Mouse (Mus musculus): ENCODE results near the gene Art5.
A peak's percentile ranks its signal among the peaks of the same experiment; 100 is the strongest.

Art5 gene

DNA sequence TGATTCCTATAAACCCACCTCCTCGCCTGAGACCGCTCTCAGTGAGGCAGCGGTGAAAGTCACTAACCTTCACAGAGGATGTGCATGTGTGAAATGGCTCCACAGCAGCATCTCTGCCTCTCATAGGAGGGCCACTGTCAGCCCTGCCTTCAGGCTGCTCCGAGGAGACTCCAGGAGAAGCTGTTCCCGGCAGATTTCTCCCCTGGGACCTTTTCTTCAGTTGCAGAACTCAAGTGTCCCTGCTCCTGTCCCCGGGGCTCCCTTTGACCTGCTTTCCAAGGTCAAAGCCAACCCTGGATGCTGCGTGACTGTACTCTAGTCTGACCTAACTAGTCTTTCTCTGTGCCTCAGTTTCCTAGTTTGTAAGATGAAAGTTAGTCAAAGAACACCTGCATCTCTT is at the start of gene Art5:
Gene Art5 (minus strand): TSS at position 319 of the 400 bp plus-strand sequence.
- DNase-seq (ENCODE audit: low read depth, low spot score), result no peak

DNA sequence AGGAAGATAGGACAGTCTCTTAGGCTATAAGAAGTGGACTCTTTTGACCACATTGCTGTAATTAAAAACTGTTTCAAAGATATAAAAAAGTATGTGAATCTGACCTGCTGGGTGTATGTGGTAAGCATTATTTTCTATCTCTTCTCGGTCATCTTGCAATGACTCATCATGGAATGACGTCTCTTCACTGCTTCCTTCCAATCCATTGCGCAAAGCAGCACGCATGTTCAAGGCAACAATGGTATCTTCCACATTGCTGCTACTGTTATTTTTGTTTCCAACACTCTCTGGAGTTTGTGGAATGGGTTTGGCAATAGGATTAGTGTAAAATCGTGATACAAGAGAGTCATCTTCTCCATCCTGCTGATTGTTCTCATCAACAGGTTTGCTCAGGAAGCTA is 44.4 kb upstream of the Art5 start:
- no peak for DNase-seq (ENCODE audit: low read depth, low spot score)

DNA sequence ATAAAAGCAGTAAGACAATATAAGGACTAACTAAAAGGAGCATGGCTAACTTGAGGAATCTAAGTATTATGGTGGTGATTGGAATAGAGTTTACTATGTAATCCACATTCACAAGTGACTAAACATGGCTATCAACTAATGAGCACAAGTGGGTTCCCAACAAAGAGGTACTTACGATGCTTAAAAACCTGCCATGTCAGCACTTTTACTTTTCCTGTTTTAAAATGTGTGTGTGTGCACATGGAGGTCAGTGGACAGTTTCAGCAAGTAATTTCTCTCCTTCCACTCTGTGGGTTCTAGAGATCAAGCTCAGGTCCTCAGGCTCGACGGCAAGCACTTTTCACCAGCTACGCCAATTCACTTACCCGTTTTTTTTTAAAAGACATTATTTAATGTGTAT is 28.6 kb upstream of the Art5 start:
- DNase-seq (ENCODE audit: low read depth, low spot score), result no peak

DNA sequence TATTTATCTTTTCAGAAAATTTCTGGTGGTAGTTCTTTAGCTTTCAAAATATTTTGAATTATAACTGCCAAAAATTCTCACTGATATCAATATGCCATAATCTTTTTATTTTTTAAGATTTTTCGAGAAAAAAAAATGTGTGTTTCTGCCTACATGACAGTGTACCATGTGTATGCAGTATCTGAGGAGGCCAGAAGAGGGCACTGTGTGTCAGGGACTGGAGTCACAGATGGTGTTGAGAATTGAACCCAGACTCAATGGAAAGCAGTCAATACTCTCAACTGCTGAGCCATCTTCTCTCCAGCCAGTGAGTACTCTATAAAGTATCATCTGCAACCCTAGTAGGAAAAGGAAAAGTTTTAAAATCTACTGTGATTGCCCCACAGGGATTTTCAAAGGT is 28.2 kb upstream of the Art5 start:
- peak; percentile 37 for DNase-seq (ENCODE audit: low read depth, low spot score)

DNA sequence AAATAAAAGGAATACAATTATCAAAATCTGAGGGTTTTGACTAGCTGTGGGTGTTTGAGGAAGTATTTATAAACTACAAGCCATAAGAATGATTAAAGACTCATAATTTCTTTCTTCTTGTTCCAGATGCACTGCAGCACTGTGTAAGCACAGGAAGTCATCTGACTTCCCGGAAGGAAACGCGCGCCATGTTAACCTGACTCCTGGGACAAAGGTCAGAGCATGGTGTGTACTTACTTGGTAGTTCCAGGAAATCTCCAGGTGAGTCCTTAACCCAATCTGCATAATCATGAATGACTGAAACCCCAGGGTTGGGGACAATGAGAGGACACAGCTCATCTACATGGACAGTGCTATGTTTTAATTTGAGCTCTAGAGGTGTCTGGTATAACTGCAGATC is 23.1 kb upstream of the Art5 start:
- no peak for DNase-seq (ENCODE audit: low read depth, low spot score)

DNA sequence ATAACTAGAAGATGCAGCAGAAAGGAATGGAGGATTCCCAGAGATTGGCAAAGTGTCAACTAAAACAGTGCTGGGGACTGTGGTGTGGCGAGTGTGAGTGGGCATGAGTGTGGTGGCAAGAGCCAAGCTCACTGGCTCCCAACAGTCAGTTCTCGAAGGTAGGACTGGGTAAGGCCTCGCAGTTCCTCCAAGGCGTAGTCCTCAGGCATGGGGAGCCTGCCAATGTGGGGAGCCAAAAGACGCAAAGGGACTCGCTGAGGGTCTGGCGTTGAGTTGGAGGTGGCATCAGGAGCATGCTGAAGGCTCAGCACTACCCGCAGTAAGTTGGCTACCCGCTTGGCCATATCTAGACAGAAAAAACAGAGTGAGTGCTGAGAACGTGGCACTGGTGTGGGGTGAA is 11.0 kb upstream of the Art5 start:
- no peak for DNase-seq (ENCODE audit: low read depth, low spot score)

DNA sequence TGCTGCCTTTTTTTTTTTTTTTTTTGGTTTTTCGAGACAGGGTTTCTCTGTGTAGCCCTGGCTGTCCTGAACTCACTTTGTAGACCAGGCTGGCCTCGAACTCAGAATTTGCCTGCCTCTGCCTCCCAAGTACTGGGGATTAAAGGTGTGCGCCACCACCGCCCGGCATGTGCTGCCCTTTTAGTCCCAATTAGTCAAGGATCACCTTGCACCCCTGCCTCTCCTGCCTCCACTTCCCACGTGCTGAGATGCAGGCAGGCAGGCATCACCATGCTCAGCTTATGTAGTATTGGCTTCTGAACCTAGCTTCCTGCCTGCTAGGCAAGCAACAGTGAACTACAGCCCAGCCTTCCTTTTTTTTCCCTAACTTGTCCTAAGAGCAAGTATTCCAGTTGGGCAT is 8.1 kb upstream of the Art5 start:
- no peak for DNase-seq (ENCODE audit: low read depth, low spot score)

DNA sequence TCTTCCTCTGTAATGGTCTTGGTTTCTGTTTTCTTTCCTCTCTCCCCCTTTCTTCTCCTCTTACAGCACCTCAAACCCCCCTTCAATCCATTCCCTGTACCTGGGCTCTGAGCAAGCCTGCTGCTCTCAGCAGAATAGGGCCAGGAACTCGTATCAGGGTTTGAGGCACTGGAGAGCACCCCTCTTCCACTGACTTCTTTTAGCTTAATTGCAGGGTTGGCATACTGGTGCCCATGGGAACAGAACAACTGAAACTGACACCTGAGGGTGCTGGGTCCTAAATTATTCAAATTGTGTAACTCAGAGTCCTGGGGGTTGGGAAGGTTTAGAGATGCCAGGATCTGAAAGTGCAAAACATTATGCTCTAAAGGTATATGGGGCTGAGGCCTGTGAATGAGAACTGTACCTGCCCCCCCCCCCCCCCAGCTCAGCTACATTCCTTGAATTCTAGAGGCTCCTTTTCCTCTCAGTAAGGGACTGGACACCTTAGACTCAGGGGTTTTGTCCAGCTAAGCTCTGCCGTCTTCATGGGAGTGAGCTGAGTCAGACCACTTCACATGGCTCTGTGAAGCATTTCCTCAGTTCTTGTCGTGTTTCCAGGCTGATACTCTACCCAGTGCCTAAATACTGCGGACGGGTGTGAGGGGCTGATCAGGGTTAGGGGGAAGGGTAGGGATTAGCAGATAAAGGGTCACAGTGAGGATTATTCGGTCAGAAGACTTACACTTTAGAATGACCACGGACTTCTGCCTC is 7.5 kb upstream of the Art5 start, which contains the start of gene Chrna10:
Gene Chrna10 (minus strand): TSS at position 250 of the 753 bp plus-strand sequence.
- no peak for DNase-seq (ENCODE audit: low read depth, low spot score)

DNA sequence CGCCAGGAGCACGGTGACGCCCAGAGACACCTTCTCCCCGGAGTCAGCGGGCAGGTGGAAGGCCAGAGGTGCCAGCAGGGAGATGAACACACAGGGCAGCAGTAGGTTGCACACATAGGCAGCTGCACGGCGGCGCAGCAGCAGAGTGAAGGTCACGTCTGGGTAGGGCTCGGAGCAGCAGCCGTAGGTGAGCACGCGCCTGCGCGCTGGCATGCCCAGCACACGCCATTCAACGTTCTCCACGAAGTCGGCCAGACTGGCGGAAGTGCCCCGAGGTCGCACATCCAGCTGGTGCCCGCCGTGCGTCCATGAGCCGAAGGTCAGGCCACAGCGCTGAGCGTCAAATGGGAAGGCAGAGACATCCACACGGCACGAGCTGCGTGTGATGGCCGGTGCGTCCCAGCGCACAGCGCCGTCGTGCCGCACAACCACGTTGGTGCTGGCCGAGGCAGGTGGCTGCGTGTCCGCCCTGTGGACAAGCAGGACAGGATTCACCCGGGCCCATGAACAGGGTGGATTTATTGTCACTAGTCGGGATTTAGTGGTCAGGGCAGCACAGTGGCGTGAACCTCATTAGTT is 4.0 kb upstream of the Art5 start:
- DNase-seq (ENCODE audit: low read depth, low spot score), result no peak

DNA sequence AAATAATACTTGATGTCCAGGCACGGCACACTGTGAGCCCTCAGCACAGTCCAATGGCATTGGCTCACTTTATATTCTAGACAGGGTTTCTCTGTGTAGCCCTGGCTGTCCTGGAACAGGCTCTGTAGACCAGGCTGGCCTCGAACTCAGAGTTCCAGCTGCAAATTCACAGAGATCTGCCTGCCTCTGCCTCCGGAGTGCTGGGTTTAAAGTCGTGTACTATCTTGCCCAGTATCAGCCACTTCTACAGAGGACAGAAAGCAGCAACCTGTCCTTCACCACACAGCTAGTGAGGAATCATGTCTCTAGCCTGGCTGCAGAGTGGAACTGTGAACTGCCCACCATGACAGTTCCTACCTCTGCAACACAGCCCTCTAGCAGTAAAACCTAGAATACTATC is 457 bp upstream of the Art5 start:
- no peak for DNase-seq (ENCODE audit: low read depth, low spot score)

DNA sequence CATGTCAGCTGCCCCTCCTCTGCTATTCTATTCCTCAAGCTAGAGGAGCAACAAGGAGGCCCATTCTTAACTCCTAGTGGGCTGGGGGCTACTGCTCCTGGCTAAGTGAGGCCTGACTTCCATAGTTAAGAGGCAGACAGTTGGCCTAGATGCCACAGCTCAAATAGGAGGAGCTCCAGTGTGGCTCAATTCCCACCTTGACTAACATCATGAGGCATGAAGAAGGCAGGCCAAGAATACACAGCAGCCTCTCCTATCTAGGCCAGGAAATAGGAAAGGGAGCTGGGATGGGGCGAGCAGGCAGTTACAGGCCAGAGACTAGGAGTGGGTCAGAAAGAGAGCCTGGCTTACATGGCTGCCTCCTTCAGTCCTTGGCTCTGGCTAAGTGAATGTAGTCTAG is 1.1 kb downstream of the Art5 start:
- no peak for DNase-seq (ENCODE audit: low read depth, low spot score)

DNA sequence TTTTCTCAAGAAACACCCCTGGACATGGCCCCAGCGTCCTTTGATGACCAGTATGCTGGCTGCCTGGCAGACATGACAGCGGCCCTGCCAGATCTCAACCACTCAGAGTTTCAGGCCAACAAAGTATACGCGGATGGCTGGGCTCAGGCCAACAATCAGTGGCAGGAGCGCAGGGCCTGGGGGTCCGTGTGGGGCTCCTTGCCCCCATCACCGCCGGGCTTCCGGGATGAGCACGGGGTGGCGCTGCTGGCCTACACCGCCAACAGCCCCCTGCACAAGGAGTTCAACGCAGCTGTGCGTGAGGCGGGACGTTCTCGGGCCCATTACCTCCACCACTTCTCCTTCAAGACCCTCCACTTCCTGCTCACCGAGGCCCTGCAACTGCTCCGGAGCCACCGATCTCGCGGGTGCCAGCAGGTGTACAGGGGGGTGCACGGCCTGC is 2.6 kb downstream of the Art5 start:
- DNase-seq (ENCODE audit: low read depth, low spot score), result no peak

DNA sequence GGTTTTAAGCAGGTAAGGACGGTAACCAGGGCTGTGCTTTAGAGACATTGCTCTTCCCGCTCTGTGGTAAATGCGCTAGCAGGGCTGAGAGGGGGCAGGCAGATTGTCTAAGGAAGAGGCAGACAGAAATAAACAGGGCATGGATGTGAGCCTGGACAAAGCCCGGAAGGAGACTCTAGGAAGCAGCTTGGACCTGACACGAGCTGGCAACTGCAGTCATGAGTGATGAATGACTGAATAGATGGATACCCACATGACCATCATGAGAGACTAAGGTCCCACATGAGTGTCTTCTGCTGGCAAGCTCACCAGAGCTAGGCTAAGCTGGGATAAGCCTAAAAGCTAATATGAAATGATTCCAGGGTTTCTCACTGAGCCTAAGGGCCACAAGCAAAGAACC is 5.2 kb downstream of the Art5 start:
- no peak for DNase-seq (ENCODE audit: low read depth, low spot score)

DNA sequence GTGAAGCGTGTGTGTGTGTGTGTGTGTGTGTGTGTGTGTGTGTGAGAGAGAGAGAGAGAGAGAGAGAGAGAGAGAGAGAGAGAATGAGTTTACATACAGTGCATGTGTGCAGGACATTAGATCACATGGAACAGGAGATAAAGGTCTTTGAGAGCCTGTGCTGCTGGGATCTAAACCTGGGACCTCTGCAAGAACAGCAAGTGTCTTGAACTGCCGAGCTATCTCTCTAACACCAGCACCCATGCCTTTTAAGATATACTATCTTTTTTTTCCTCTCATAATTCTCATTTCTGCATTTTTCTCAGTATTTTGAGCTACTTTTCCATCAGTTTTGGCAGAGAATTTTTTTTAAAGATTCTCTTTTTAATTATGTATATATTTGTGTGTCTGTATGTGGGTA is 5.7 kb downstream of the Art5 start:
- DNase-seq (ENCODE audit: low read depth, low spot score), result no peak

DNA sequence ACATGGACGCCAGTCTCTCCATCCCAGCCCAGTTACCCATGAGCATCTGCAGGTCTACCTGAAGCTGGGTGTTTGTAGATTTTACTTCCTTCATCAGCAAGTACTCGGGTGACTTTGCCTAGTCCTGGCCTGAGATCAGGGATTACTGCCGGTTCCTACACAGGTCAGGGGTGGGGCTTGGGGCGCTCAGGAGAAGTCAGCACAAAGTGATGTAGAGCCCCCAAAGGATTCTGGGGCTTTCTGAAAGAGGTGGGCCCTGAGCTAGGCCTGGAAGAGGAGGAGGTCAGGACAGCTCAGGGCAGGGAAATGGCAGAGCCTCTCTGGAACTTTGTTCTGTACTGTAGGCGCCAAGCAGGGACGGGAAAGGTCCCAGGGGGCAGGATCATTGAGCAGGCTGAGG is 6.6 kb downstream of the Art5 start:
- no peak for DNase-seq (ENCODE audit: low read depth, low spot score)

DNA sequence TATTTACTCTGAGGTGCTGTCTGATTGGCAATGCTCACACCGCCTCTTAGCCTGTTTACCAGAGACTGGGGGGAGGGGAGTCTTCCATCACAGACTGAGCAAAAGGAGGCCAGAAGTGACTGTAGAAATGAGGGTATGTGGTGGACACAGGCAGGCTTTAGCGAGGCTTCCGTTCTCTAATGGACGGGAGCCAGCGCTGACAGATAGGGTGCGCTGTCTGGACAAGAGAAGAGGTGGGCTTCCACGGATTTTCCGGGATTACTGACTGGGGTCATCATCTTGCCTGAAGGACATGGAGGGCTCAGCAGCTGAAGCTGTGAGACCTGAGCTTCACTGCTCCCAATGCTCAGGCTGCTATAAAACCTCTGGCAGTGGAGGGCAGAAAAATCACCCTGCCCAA is 7.0 kb downstream of the Art5 start:
- no peak for DNase-seq (ENCODE audit: low read depth, low spot score)

DNA sequence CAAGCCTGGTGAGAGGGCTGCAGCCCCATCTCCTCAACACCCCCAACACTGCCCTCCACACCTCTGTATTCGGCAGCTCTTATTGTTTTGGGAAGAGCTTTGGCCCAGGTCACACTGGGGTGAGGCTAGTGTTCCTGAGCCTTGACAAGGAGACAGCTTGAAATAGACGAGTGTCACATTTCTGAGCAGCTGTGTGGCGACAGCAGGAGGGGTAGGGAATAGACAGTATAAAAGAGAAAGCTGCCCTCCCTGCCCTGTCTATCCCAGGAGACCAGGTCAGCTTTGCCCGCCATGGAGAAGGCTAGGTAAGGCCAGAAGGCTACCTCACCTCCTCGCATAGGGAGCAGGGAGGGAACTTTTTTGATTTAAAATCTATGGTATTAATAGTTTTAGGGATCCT is 7.8 kb downstream of the Art5 start, which contains the start of gene Art1:
Gene Art1 (plus strand): TSS at position 257 of the 400 bp plus-strand sequence.
- DNase-seq (ENCODE audit: low read depth, low spot score), result no peak

DNA sequence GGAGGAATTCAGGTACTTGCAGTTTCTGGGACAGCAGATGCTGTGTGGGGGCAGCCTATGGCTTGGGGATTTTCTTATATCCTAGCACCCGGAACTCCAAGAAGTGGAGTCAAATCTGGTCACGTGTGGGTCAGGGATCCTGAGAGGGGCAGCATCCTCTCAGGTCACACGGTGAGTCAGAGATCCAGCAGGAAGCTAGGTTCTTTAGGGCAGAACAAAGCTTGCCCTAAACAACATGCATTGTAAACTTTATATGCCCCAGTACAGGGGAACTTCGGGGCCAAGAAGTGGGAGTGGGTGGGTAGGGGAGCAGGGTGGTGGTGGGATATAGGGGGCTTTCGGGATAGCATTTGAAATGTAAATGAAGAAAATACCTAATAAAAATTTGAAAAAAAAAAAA is 8.4 kb downstream of the Art5 start:
- DNase-seq (ENCODE audit: low read depth, low spot score), result no peak

DNA sequence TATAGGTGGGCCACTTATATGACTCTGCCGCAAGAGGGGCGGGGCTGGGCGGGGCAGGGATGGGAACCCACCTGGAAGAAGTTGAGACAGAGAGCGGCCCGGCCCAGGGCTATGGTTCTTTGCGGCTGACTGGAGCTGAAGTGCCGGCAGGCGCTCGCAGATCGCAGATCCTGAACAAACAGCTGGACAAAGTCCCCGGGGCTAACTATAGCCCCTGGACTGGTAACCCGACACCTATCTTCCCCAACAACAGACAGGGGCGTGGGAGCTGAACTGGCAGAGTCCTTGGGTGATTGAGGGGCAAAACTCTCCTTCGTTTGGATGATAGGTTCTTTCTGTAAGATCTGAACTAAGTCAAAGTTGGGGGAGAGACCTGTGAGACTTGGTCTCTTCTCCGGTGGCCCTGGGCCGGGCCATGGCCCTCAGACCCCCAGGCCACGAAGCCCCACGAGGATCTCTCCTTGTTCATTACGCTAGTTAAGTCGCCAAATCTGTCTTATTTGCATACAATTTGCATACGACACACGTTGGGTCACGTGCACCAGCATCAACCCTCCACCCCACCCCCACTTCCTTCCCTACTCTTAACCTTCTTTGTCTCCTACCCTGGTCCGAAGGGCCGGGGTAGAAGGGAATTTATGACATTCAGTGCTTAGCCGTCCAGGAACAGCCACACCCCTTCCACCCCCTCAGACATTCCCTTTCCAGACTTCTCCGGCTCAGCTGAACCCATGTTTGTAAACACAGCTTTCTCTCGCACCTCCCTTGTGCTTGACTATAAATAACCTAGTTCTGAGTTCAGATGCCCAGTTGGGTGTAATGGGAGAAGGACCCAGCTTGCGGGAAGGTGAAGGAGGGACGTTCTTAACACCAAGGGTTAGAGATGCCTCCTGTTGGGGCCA is 9.3 kb downstream of the Art5 start:
- peak; percentile 75 for DNase-seq (ENCODE audit: low read depth, low spot score)

DNA sequence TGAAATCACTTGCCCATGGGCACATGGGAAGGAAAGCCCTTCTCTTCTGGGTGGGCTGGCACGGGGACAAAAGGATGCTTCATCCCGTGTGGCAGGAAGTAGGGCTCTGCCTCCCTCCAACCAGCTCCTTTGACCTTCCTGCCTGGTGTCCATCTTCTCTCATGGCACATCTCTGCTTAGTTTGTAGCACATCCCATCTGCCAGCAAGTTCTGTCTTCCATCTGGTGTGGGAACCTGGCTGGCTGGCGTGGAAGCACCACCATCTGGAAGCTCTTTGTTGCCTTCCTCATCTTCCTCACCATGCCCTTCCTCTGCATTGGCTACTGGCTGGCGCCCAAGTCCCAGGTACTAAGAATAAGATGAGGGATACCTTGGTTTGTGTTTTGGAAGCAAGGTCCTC is 22.0 kb downstream of the Art5 start:
- no peak for DNase-seq (ENCODE audit: low read depth, low spot score)

DNA sequence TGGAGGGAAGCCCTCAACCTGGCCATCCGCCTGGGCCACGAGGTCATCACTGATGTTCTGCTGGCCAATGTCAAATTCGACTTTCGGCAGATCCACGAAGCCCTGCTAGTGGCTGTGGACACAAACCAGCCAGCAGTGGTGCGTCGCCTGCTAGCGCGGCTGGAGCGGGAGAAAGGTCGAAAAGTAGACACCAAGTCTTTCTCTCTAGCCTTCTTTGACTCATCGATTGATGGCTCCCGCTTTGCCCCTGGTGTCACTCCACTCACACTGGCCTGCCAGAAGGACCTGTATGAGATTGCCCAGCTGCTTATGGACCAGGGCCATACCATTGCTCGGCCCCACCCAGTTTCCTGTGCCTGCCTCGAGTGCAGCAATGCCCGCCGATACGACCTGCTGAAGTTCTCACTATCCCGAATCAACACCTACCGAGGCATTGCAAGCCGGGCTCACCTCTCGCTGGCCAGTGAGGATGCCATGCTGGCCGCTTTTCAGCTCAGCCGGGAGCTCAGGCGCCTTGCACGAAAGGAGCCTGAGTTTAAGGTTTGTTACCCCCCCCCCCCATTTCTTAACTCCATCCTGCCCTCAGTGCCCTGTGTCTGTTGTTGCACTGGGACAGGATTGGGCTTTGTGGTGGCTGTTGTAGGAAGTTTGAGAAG is 25.1 kb downstream of the Art5 start:
- DNase-seq (ENCODE audit: low read depth, low spot score), result no peak

DNA sequence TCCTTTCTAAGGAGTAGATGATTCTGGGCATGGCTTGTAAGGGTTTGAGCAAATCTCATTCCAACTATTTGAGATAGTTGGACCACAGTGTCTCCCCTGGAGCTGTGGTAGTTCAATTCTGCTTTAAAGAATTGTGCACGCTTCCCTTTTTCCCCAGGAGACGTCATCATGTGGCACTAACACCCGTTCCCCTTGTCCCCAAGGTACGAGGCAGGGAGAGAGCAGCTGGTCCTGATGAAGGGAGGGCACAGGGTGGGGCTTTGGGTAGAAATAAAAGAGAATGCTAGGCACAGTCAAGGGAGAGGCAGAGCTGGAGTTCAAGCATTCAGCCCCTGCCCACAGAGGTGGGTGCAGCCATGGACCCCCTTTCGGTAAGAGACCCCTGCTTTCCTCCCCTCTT is 26.5 kb downstream of the Art5 start, which contains the start of gene Trpc2:
Gene Trpc2 (plus strand): TSS at position 301 of the 400 bp plus-strand sequence.
- DNase-seq (ENCODE audit: low read depth, low spot score), result no peak
